ENCODE assay signal across 24 mouse cellular contexts in genomic region chr11:21422281-21422878, GRCm38 (mm10). TPM values are rescaled to one million over a fixed set of nuclear protein-coding genes. Genes with fewer than 3 reads are reported as not detected.
DNase-seq lines count a peak whose midpoint lies in the region; ATAC-seq and TF ChIP-seq lines count a peak whose summit lies in the region.
"Had no signal": no experiment of that assay in that cellular context is flagged by ENCODE, and none has a peak within 500 bp of the region (broad histone marks: within the 10 kb centered on the region; RNA-seq: fewer than 3 reads in every experiment).

No protein-coding gene starts in this region.

- no peak overlapping the region for H3K9ac ChIP-seq in kidney, embryonic 16.5 days (replicated peaks; ENCODE audit: low read length)
- H3K9ac ChIP-seq in stomach, embryonic 14.5 days (replicated peaks; ENCODE audit: low read depth, low read length), result no peak overlapping the region
- H3K9ac ChIP-seq: embryonic facial prominence, embryonic 15.5 days; hindbrain, embryonic 13.5 days; limb, embryonic 12.5 days; liver, embryonic 13.5 days; lung, embryonic 14.5 days; neural tube, embryonic 15.5 days had no signal

- H3K9me3 ChIP-seq in kidney, embryonic 16.5 days (ENCODE audit: low read length), result no peaks in the 10 kb centered on the region
- no peaks in the 10 kb centered on the region for H3K9me3 ChIP-seq in stomach, embryonic 14.5 days (ENCODE audit: control insufficient read depth, low read depth, low read length)
- H3K9me3 ChIP-seq: embryonic facial prominence, embryonic 15.5 days; hindbrain, embryonic 13.5 days; limb, embryonic 12.5 days; liver, embryonic 13.5 days; midbrain, embryonic 10.5 days; neural tube, embryonic 15.5 days had no signal

- H3K4me3 ChIP-seq in kidney, embryonic 16.5 days (ENCODE audit: low read length), result no peak overlapping the region
- no peak overlapping the region for H3K4me3 ChIP-seq in C2C12 (ENCODE audit: insufficient read depth, poor library complexity, severe bottlenecking)
- H3K4me3 ChIP-seq in stomach, embryonic 14.5 days (ENCODE audit: low read depth, low read length), result no peak overlapping the region
- H3K4me3 ChIP-seq: embryonic facial prominence, embryonic 15.5 days; hindbrain, embryonic 13.5 days; limb, embryonic 12.5 days; liver, embryonic 13.5 days; midbrain, embryonic 10.5 days; neural tube, embryonic 15.5 days had no signal

- H3K4me2 ChIP-seq in kidney, embryonic 16.5 days (replicated peaks; ENCODE audit: low read depth, low read length), result no peak overlapping the region
- H3K4me2 ChIP-seq in stomach, embryonic 14.5 days (replicated peaks; ENCODE audit: low read depth, low read length), result no peak overlapping the region
- H3K4me2 ChIP-seq: embryonic facial prominence, embryonic 15.5 days; hindbrain, embryonic 13.5 days; limb, embryonic 12.5 days; liver, embryonic 13.5 days; lung, embryonic 14.5 days; neural tube, embryonic 15.5 days had no signal

- 55% methylated on average over 2 of the region's 2 CpGs for WGBS in kidney, embryonic 16.5 days
- 40% methylated on average over 2 of the region's 2 CpGs for WGBS in stomach, embryonic 14.5 days

- H3ac ChIP-seq in C2C12 (ENCODE audit: control insufficient read depth, insufficient read length, low read depth), result no peak overlapping the region

- no peaks in the 10 kb centered on the region for H3K27me3 ChIP-seq in kidney, embryonic 16.5 days (ENCODE audit: insufficient read depth, low read length)
- no peaks in the 10 kb centered on the region for H3K27me3 ChIP-seq in C2C12 (ENCODE audit: control insufficient read depth, insufficient read depth, insufficient read length)
- no peaks in the 10 kb centered on the region for H3K27me3 ChIP-seq in stomach, embryonic 14.5 days (ENCODE audit: control insufficient read depth, insufficient read depth, low read length)
- H3K27me3 ChIP-seq: embryonic facial prominence, embryonic 15.5 days; hindbrain, embryonic 13.5 days; limb, embryonic 12.5 days; liver, embryonic 13.5 days; neural tube, embryonic 15.5 days had no signal

- no peaks in the 10 kb centered on the region for H3K36me3 ChIP-seq in kidney, embryonic 16.5 days (ENCODE audit: insufficient read depth, low read length)
- no peaks in the 10 kb centered on the region for H3K36me3 ChIP-seq in C2C12 (ENCODE audit: control insufficient read depth, insufficient read depth)
- H3K36me3 ChIP-seq in stomach, embryonic 14.5 days (ENCODE audit: control insufficient read depth, insufficient read depth, low read length), result no peaks in the 10 kb centered on the region
- H3K36me3 ChIP-seq: embryonic facial prominence, embryonic 15.5 days; hindbrain, embryonic 13.5 days; limb, embryonic 12.5 days; liver, embryonic 13.5 days; midbrain, embryonic 10.5 days; neural tube, embryonic 15.5 days had no signal

- no peak overlapping the region for H3K27ac ChIP-seq in kidney, embryonic 16.5 days (ENCODE audit: low read length)
- no peak overlapping the region for H3K27ac ChIP-seq in stomach, embryonic 14.5 days (ENCODE audit: low read length)
- H3K27ac ChIP-seq: embryonic facial prominence, embryonic 15.5 days; hindbrain, embryonic 13.5 days; limb, embryonic 12.5 days; liver, embryonic 13.5 days; midbrain, embryonic 10.5 days; neural tube, embryonic 15.5 days had no signal

- no peaks in the 10 kb centered on the region for H3K4me1 ChIP-seq in kidney, embryonic 16.5 days (ENCODE audit: insufficient read depth, low read length)
- no peaks in the 10 kb centered on the region for H3K4me1 ChIP-seq in stomach, embryonic 14.5 days (ENCODE audit: control insufficient read depth, insufficient read depth, low read length)
- H3K4me1 ChIP-seq: embryonic facial prominence, embryonic 15.5 days; hindbrain, embryonic 13.5 days; limb, embryonic 12.5 days; neural tube, embryonic 15.5 days had no signal

- peak; percentile 27 for DNase-seq in kidney, adult 11 months
- DNase-seq in embryo, embryonic 11 days, result peak; percentile 35
- DNase-seq in adrenal gland, postnatal 36 days, result no peak
- DNase-seq in cerebellum, adult 9-11 months, result no peak
- DNase-seq: adrenal gland, postnatal 10 days; B cell, adult 2 months; cerebellum, adult 9-10 months; kidney, postnatal 4 days; liver, embryonic 13.5 days; lung, embryonic 14.5 days; lung, postnatal 4 days; spleen, adult 18-20 months; thymus, adult 18-20 months; thymus, postnatal 36 days had no signal

- H3K79me3 ChIP-seq in C2C12 (ENCODE audit: low read depth), result no peaks in the 10 kb centered on the region

- no peak for TF ChIP-seq CTCF in C2C12 (IDR thresholded peaks at IDR 0.05; ENCODE audit: control insufficient read depth, insufficient read depth, insufficient read length)

- H3K79me2 ChIP-seq in C2C12 (ENCODE audit: control insufficient read depth, insufficient read depth), result no peaks in the 10 kb centered on the region

- no peak for ATAC-seq in kidney, embryonic 16.5 days (ENCODE audit: low FRiP score, low TSS enrichment)
- 0 out of 2 replicates have a peak, but pooled peaks have one; percentile 49 for ATAC-seq in stomach, embryonic 14.5 days (ENCODE audit: insufficient number of reproducible peaks, insufficient read depth, low FRiP score, low read depth)
- no peak for ATAC-seq in granulocyte monocyte progenitor cell, adult 5-6 weeks (replicated peaks; ENCODE audit: poor library complexity, severe bottlenecking)
- ATAC-seq: forebrain, embryonic 14.5 days had no signal

TF ChIP-seq in C2C12, 6 proteins besides CTCF, POLR2A, EP300 and RAD21:
- TF ChIP-seq MYOD1 (IDR thresholded peaks at IDR 0.05; ENCODE audit: control insufficient read depth, insufficient read length, low read depth), result no peak
- peak; percentile 21 for TF ChIP-seq USF1 (IDR thresholded peaks at IDR 0.05; ENCODE audit: low read depth)

RNA-seq across cellular contexts. Expression of gene Ugp2, which starts 51.4 kb away (rescaled TPM):
- polyA plus RNA-seq in kidney, embryonic 16.5 days (2015; fragmentation: Nextera tagmentation; extraction: Ambion mirVana), result 77.9 and 84.8 TPM in 2 replicates
- 11.6 TPM for polyA plus RNA-seq in C2C12 (2012; fragmentation: generic; extraction: Trizol)
- polyA plus RNA-seq in stomach, embryonic 14.5 days (2014; fragmentation: Nextera tagmentation; extraction: Ambion mirVana), result 82.2 and 87.0 TPM in 2 replicates
- 34.3 and 48.5 TPM in 2 replicates for total RNA-seq in granulocyte monocyte progenitor cell, adult 5-6 weeks (2014; fragmentation: Nextera tagmentation)
- 49.3 and 67.1 TPM in 2 replicates for total RNA-seq in granulocyte monocyte progenitor cell, adult 5-6 weeks (2017)
- total RNA-seq in adrenal gland, postnatal 36 days (2021), result 10 to 100 TPM; 79.9 to 97.4 TPM

Comparison
In these comparisons a context has a peak if more than half of its experiments do, and no peak if none do; other contexts are left out.
1. DNase-seq: peak in kidney, adult 11 months (single experiment) and embryo, embryonic 11 days (single experiment); none in adrenal gland, postnatal 36 days (0 of 2) and cerebellum, adult 9-11 months (single experiment).